Mouse (Mus musculus) thymus, adult 2 months (tissue): ENCODE measurements around the gene Ptbp1.

Experiments
- CTCF ChIP-seq: fragments of 200-500 bp; IDR thresholded peaks from 2 replicates; pipeline ENCODE4 v1.5.1; 2012; ENCODE audit warnings: mild to moderate bottlenecking, control low read depth, low read length, moderate library complexity, borderline replicate concordance; ENCODE audit not compliant: control insufficient read depth, poor library complexity, insufficient read depth; ENCODE audit errors: extremely low read depth
- POLR2A ChIP-seq: fragments of 200-500 bp; IDR thresholded peaks from 2 replicates; pipeline ENCODE4 v1.6.1; 2012; ENCODE audit warnings: mild to moderate bottlenecking, low read length, control low read depth, moderate library complexity; ENCODE audit not compliant: control insufficient read depth, poor library complexity, insufficient read depth; ENCODE audit errors: extremely low read depth

GRCm38 (mm10) chr10:79889386-79889785 is 35.2 kb downstream of the Ptbp1 start:
- TF ChIP-seq POLR2A, result no peak
- TF ChIP-seq CTCF, result no peak
